ENCODE assay signal across 8 mouse cellular contexts in genomic region chr13:54758045-54758755, GRCm38 (mm10). TPM values are rescaled to one million over a fixed set of nuclear protein-coding genes. Genes with fewer than 3 reads are reported as not detected.
DNase-seq lines count a peak whose midpoint lies in the region; ATAC-seq and TF ChIP-seq lines count a peak whose summit lies in the region.

No protein-coding gene starts in this region.

- no peaks in the 10 kb centered on the region for H3K36me3 ChIP-seq in heart, embryonic 10.5 days
- no peaks in the 10 kb centered on the region for H3K36me3 ChIP-seq in limb, embryonic 14.5 days (ENCODE audit: control insufficient read depth, insufficient read depth, low read length)
- H3K36me3 ChIP-seq in midbrain, embryonic 16.5 days (ENCODE audit: control insufficient read depth, insufficient read depth, low read length), result no peaks in the 10 kb centered on the region

- TF ChIP-seq CTCF in embryonic fibroblast, embryonic 13.5 days (IDR thresholded peaks at IDR 0.05; ENCODE audit: borderline replicate concordance, insufficient read depth, low read length), result peak; percentile 88; the same call in 1 of the 2 replicates

- H3K4me1 ChIP-seq in embryonic fibroblast, embryonic 13.5 days (ENCODE audit: control insufficient read depth, insufficient read depth, low read length), result no peaks in the 10 kb centered on the region
- H3K4me1 ChIP-seq in heart, embryonic 10.5 days, result peaks cover 40% of the 10 kb centered on the region
- H3K4me1 ChIP-seq in limb, embryonic 14.5 days (ENCODE audit: control insufficient read depth, insufficient read depth, low read length), result peaks cover 6% of the 10 kb centered on the region
- H3K4me1 ChIP-seq in midbrain, embryonic 16.5 days (ENCODE audit: control insufficient read depth, insufficient read depth, low read length), result peaks cover 33% of the 10 kb centered on the region

- H3K4me2 ChIP-seq in limb, embryonic 14.5 days (replicated peaks; ENCODE audit: low read depth, low read length, severe bottlenecking), result peak overlapping the region; percentile 61
- H3K4me2 ChIP-seq in midbrain, embryonic 16.5 days (ENCODE audit: low read length), result peak overlapping the region; percentile 70

- no peak for TF ChIP-seq POLR2A in embryonic fibroblast, embryonic 13.5 days (IDR thresholded peaks at IDR 0.05; ENCODE audit: low read depth, low read length)
- TF ChIP-seq POLR2A in limb, embryonic 14.5 days (IDR thresholded peaks at IDR 0.05; ENCODE audit: borderline replicate concordance, extremely low read depth, insufficient read depth, insufficient read length), result no peak

- peak; percentile 82 for ATAC-seq in limb, embryonic 14.5 days (ENCODE audit: low FRiP score, low read depth)
- ATAC-seq in midbrain, embryonic 16.5 days, result peak; percentile 85

- no peaks in the 10 kb centered on the region for H3K9me3 ChIP-seq in heart, embryonic 10.5 days
- H3K9me3 ChIP-seq in limb, embryonic 14.5 days (ENCODE audit: control insufficient read depth, low read length), result no peaks in the 10 kb centered on the region
- no peaks in the 10 kb centered on the region for H3K9me3 ChIP-seq in midbrain, embryonic 16.5 days (replicated peaks; ENCODE audit: control insufficient read depth, low read length, poor library complexity, severe bottlenecking)

- DNase-seq in B cell, adult 2 months, result peak; percentile 71
- DNase-seq in brain, adult 2 months (ENCODE audit: low read depth, low spot score), result peak; percentile 99
- peak; percentile 96 for DNase-seq in heart, embryonic 10.5 days (ENCODE audit: low spot score)
- peak; percentile 74 for DNase-seq in kidney, adult 9 months
- DNase-seq in limb, embryonic 14.5 days (ENCODE audit: low spot score), result peak; percentile 89
- peak; percentile 29 to 49 for DNase-seq in spleen, adult 18-20 months

- H3K4me3 ChIP-seq in embryonic fibroblast, embryonic 13.5 days (ENCODE audit: insufficient read depth, low read length), result peak overlapping the region; percentile 4
- peak overlapping the region; percentile 59 for H3K4me3 ChIP-seq in heart, embryonic 10.5 days
- peak overlapping the region; percentile 29 for H3K4me3 ChIP-seq in limb, embryonic 14.5 days (replicated peaks; ENCODE audit: low read length)
- H3K4me3 ChIP-seq in midbrain, embryonic 16.5 days (ENCODE audit: low read depth, low read length), result peak overlapping the region; percentile 42

- under 1% methylated on average over 43 of the region's 43 CpGs for WGBS in heart, embryonic 10.5 days
- under 1% methylated on average over 42 of the region's 43 CpGs for WGBS in limb, embryonic 14.5 days
- WGBS in midbrain, embryonic 16.5 days, result under 1% methylated on average over 43 of the region's 43 CpGs

- peaks cover 84% of the 10 kb centered on the region for H3K27me3 ChIP-seq in heart, embryonic 10.5 days (ENCODE audit: insufficient read depth, poor library complexity, severe bottlenecking)
- peaks cover 12% of the 10 kb centered on the region for H3K27me3 ChIP-seq in limb, embryonic 14.5 days (ENCODE audit: control insufficient read depth, insufficient read depth, low read length)
- H3K27me3 ChIP-seq in midbrain, embryonic 16.5 days (ENCODE audit: control insufficient read depth, insufficient read depth, low read depth, low read length), result peaks cover 3% of the 10 kb centered on the region

- H3K27ac ChIP-seq in embryonic fibroblast, embryonic 13.5 days (ENCODE audit: insufficient read depth, low read length), result no peak overlapping the region
- no peak overlapping the region for H3K27ac ChIP-seq in heart, embryonic 10.5 days
- no peak overlapping the region for H3K27ac ChIP-seq in limb, embryonic 14.5 days (replicated peaks; ENCODE audit: low read depth, low read length)
- H3K27ac ChIP-seq in midbrain, embryonic 16.5 days (ENCODE audit: low read length), result peak overlapping the region; percentile 91

- H3K9ac ChIP-seq in limb, embryonic 14.5 days (ENCODE audit: low read depth, low read length, severe bottlenecking), result no peak overlapping the region
- peak overlapping the region; percentile 65 for H3K9ac ChIP-seq in midbrain, embryonic 16.5 days (ENCODE audit: low read depth, low read length)

RNA-seq across cellular contexts. Expression of gene Sncb, which starts 8.2 kb away (rescaled TPM):
- not detected in 2 replicates for polyA plus RNA-seq in embryonic fibroblast, embryonic 13.5 days (2011; ENCODE audit: insufficient read length, low read depth, missing spikeins)
- polyA plus RNA-seq in heart, embryonic 10.5 days (2016; fragmentation: Nextera tagmentation; extraction: Ambion mirVana), result 0.13 TPM in 1 of 2 replicates, not detected in the other
- polyA plus RNA-seq in limb, embryonic 14.5 days (2012; rRNA removed), result 0.30 TPM in 1 of 2 replicates, not detected in the other
- polyA plus RNA-seq in limb, embryonic 14.5 days (2014; fragmentation: Nextera tagmentation; extraction: Ambion mirVana), result 0.40 TPM in 1 of 2 replicates, not detected in the other
- 68.2 and 97.6 TPM in 2 replicates for polyA plus RNA-seq in midbrain, embryonic 16.5 days (2015; fragmentation: Nextera tagmentation; extraction: Ambion mirVana)

RNA-seq across cellular contexts. Expression of gene Gprin1, which starts 8.5 kb away (rescaled TPM):
- 0.42 and 0.61 TPM in 2 replicates for polyA plus RNA-seq in embryonic fibroblast, embryonic 13.5 days (2011; ENCODE audit: insufficient read length, low read depth, missing spikeins)
- polyA plus RNA-seq in heart, embryonic 10.5 days (2016; fragmentation: Nextera tagmentation; extraction: Ambion mirVana), result 0.03 and 0.06 TPM in 2 replicates
- polyA plus RNA-seq in limb, embryonic 14.5 days (2012; rRNA removed), result 0.70 and 0.87 TPM in 2 replicates
- polyA plus RNA-seq in limb, embryonic 14.5 days (2014; fragmentation: Nextera tagmentation; extraction: Ambion mirVana), result 0.32 and 0.67 TPM in 2 replicates
- polyA plus RNA-seq in midbrain, embryonic 16.5 days (2015; fragmentation: Nextera tagmentation; extraction: Ambion mirVana), result 5.5 and 6.6 TPM in 2 replicates

RNA-seq across cellular contexts. Expression of gene Eif4e1b, which starts 25.6 kb away (rescaled TPM):
- not detected in 2 replicates for polyA plus RNA-seq in embryonic fibroblast, embryonic 13.5 days (2011; ENCODE audit: insufficient read length, low read depth, missing spikeins)
- polyA plus RNA-seq in heart, embryonic 10.5 days (2016; fragmentation: Nextera tagmentation; extraction: Ambion mirVana), result not detected in 2 replicates
- not detected in 2 replicates for polyA plus RNA-seq in limb, embryonic 14.5 days (2012; rRNA removed)
- not detected in 2 replicates for polyA plus RNA-seq in limb, embryonic 14.5 days (2014; fragmentation: Nextera tagmentation; extraction: Ambion mirVana)
- not detected in 2 replicates for polyA plus RNA-seq in midbrain, embryonic 16.5 days (2015; fragmentation: Nextera tagmentation; extraction: Ambion mirVana)

RNA-seq across cellular contexts. Expression of gene Tspan17, which starts 31.0 kb away (rescaled TPM):
- polyA plus RNA-seq in embryonic fibroblast, embryonic 13.5 days (2011; ENCODE audit: insufficient read length, low read depth, missing spikeins), result 29.9 and 44.7 TPM in 2 replicates
- 5.2 and 5.6 TPM in 2 replicates for polyA plus RNA-seq in heart, embryonic 10.5 days (2016; fragmentation: Nextera tagmentation; extraction: Ambion mirVana)
- 2.0 and 2.6 TPM in 2 replicates for polyA plus RNA-seq in limb, embryonic 14.5 days (2012; rRNA removed)
- 4.4 TPM in 2 replicates for polyA plus RNA-seq in limb, embryonic 14.5 days (2014; fragmentation: Nextera tagmentation; extraction: Ambion mirVana)
- 60.1 and 67.7 TPM in 2 replicates for polyA plus RNA-seq in midbrain, embryonic 16.5 days (2015; fragmentation: Nextera tagmentation; extraction: Ambion mirVana)

RNA-seq across cellular contexts. Expression of gene Cdhr2, which starts 56.9 kb away (rescaled TPM):
- polyA plus RNA-seq in embryonic fibroblast, embryonic 13.5 days (2011; ENCODE audit: insufficient read length, low read depth, missing spikeins), result not detected in 2 replicates
- 0.06 and 1.2 TPM in 2 replicates for polyA plus RNA-seq in heart, embryonic 10.5 days (2016; fragmentation: Nextera tagmentation; extraction: Ambion mirVana)
- 0.06 and 0.08 TPM in 2 replicates for polyA plus RNA-seq in limb, embryonic 14.5 days (2012; rRNA removed)
- polyA plus RNA-seq in limb, embryonic 14.5 days (2014; fragmentation: Nextera tagmentation; extraction: Ambion mirVana), result 0.06 TPM in 1 of 2 replicates, not detected in the other
- 0.22 and 0.36 TPM in 2 replicates for polyA plus RNA-seq in midbrain, embryonic 16.5 days (2015; fragmentation: Nextera tagmentation; extraction: Ambion mirVana)

Comparison
In these comparisons a context has a peak if more than half of its experiments do, and no peak if none do; other contexts are left out.
1. DNase-seq: peak in every context shown above with its lines; median percentile 99 in brain, adult 2 months; 96 in heart, embryonic 10.5 days; 89 in limb, embryonic 14.5 days; 74 in kidney, adult 9 months; 71 in B cell, adult 2 months; 39 in spleen, adult 18-20 months.
2. H3K4me3 ChIP-seq: peak in every context shown above with its lines; median percentile 59 in heart, embryonic 10.5 days; 42 in midbrain, embryonic 16.5 days; 29 in limb, embryonic 14.5 days; 4 in embryonic fibroblast, embryonic 13.5 days.
3. RNA of gene Sncb, which starts 8.2 kb away (polyA plus RNA-seq): 68.2 to 97.6 TPM in midbrain, embryonic 16.5 days; 0.30 to 0.40 TPM in limb, embryonic 14.5 days, 0.13 TPM in heart, embryonic 10.5 days and not detected in embryonic fibroblast, embryonic 13.5 days; every median in the first group is over 10 times any median in the second.